Mouse (Mus musculus): Measurements from ENCODE around the gene Cadps2.

GRCm38 (mm10) chr6:23830741-23831140, 8.5 kb downstream of the Cadps2 start:
- TF ChIP-seq CHD1 (IDR thresholded peaks at IDR 0.05; ENCODE audit: low read depth, low read length), result no peak
- no peak for TF ChIP-seq CTCF (conservative IDR thresholded peaks at IDR 0.05 in 1 of 2, IDR thresholded peaks at IDR 0.05 in 1 of 2; ENCODE audit: low read depth in 2 of 2, low read length in 2 of 2)
- no peak for TF ChIP-seq POLR2A (IDR thresholded peaks at IDR 0.05; ENCODE audit: low read depth, low read length)
- TF ChIP-seq E2F4 (IDR thresholded peaks at IDR 0.05; ENCODE audit: insufficient replicate concordance, low read depth, low read length), result no peak
- TF ChIP-seq EP300 (IDR thresholded peaks at IDR 0.05; ENCODE audit: low read length), result no peak
- no peak for TF ChIP-seq IRF4 (IDR thresholded peaks at IDR 0.05; ENCODE audit: low read depth, low read length)
- no peak for TF ChIP-seq NELFE (IDR thresholded peaks at IDR 0.05; ENCODE audit: low read depth, low read length)
- no peak for TF ChIP-seq MAX (IDR thresholded peaks at IDR 0.05; ENCODE audit: low read length)
- TF ChIP-seq MYC (IDR thresholded peaks at IDR 0.05; ENCODE audit: low read depth, low read length), result no peak

Data from CH12.LX (cell line).